Mouse (Mus musculus) CD8-positive naive resting alpha-beta T cell, adult 2 months (primary cell): ENCODE data around the gene Copz1.
"Not testable (repeated sequence)": the region's sequence is repeated elsewhere in the genome, so short reads cannot be mapped to it uniquely, and the experiment has no call there.

Experiments used
- DNase-seq, 2 experiments: peaks; one replicate each; pipeline ENCODE4 v3.0.0; 2022; ENCODE audit warnings: low read depth in 2 of 2, low spot score in 2 of 2

The Copz1 gene

GRCm38 (mm10) chr15:103272419-103273279 is at the start of gene Copz1:
TSS of gene Copz1 (plus strand) at chr15:103272714.
- peak; percentile 93 to 95 for DNase-seq

- DNase-seq, result no peak
Observed at GRCm38 (mm10) chr15:103224161-103224560, 48.4 kb upstream of the Copz1 start.

- DNase-seq, result no peak
Observed at GRCm38 (mm10) chr15:103227022-103227421, 45.5 kb upstream of the Copz1 start.

- no peak for DNase-seq
Observed at GRCm38 (mm10) chr15:103227572-103227971, 44.9 kb upstream of the Copz1 start.

- no peak for DNase-seq
Observed at GRCm38 (mm10) chr15:103228904-103229303, 43.6 kb upstream of the Copz1 start.

GRCm38 (mm10) chr15:103233119-103233518 is 39.4 kb upstream of the Copz1 start:
- no peak for DNase-seq

- no peak for DNase-seq
Observed at GRCm38 (mm10) chr15:103237295-103237694, 35.2 kb upstream of the Copz1 start.

GRCm38 (mm10) chr15:103239130-103239684 is 33.3 kb upstream of the Copz1 start:
- peak; percentile 82 to 84 for DNase-seq

GRCm38 (mm10) chr15:103239685-103240159 is 32.8 kb upstream of the Copz1 start, which contains the start of gene Cbx5:
TSS of gene Cbx5 (minus strand) at chr15:103239816.
- DNase-seq, result peak; percentile 96 to 97

GRCm38 (mm10) chr15:103240160-103241028 is 32.1 kb upstream of the Copz1 start, which contains the start of gene Hnrnpa1:
TSS of gene Hnrnpa1 (plus strand) at chr15:103240432.
- DNase-seq, result peak; percentile 87 to 90

GRCm38 (mm10) chr15:103241071-103242018 is 31.2 kb upstream of the Copz1 start:
- DNase-seq, result not testable (repeated sequence)

GRCm38 (mm10) chr15:103242885-103243284 is 29.6 kb upstream of the Copz1 start:
- no peak for DNase-seq

- no peak for DNase-seq
Observed at GRCm38 (mm10) chr15:103245616-103246015, 26.9 kb upstream of the Copz1 start.

- DNase-seq, result no peak
Observed at GRCm38 (mm10) chr15:103247078-103247781, 25.3 kb upstream of the Copz1 start.

- DNase-seq, result no peak
Observed at GRCm38 (mm10) chr15:103247782-103248400, 24.6 kb upstream of the Copz1 start.

GRCm38 (mm10) chr15:103248401-103249313 is 23.9 kb upstream of the Copz1 start:
- DNase-seq, result no peak

- not testable (repeated sequence) for DNase-seq
Observed at GRCm38 (mm10) chr15:103249511-103249910, 23.0 kb upstream of the Copz1 start.

GRCm38 (mm10) chr15:103250195-103250740 is 22.2 kb upstream of the Copz1 start:
- DNase-seq, result peak; percentile 53 to 60
